Comparison of ENCODE assay signal across 9 mouse cellular contexts in the genomic region with DNA sequence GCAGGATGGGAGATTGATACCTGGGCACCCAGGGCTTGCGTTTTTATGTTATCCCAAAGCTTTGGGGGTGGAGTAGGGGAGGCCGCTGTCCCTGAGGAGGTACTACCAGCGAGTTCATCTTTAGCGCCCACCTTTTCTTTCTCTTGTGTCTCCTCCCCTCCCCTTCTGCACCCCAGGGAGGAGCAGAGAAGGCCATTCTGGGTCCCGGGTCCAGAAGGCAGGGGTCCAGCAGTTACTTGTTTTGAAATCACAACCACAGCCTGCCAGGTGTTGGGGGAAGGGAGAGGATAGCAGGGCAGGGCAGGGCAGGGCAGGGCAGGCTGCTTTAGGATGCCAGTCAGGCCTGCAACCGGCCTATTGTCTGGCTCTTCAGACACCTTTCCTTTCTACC. TPM values are rescaled to one million over a fixed set of nuclear protein-coding genes. Genes with fewer than 3 reads are reported as not detected.
DNase-seq lines count a peak whose midpoint lies in the region; ATAC-seq and TF ChIP-seq lines count a peak whose summit lies in the region.
"Had no signal": no experiment of that assay in that cellular context is flagged by ENCODE, and none has a peak within 500 bp of the region (broad histone marks: within the 10 kb centered on the region; RNA-seq: fewer than 3 reads in every experiment).

No protein-coding gene starts in this region.

- peaks cover 46% of the 10 kb centered on the region for H3K27me3 ChIP-seq in heart, postnatal 0 days (ENCODE audit: control insufficient read depth, insufficient read depth, low read length)
- no peaks in the 10 kb centered on the region for H3K27me3 ChIP-seq in forebrain, embryonic 16.5 days (replicated peaks; ENCODE audit: control insufficient read depth, insufficient read depth, low read length)
- H3K27me3 ChIP-seq in midbrain, embryonic 11.5 days (ENCODE audit: control insufficient read depth, insufficient read depth, low read length): no peaks in the 10 kb centered on the region

- peaks cover 8% of the 10 kb centered on the region; the same call in 1 of the 2 replicates for H3K4me1 ChIP-seq in heart, postnatal 0 days (ENCODE audit: control insufficient read depth, insufficient read depth)
- peaks cover 38% of the 10 kb centered on the region for H3K4me1 ChIP-seq in forebrain, embryonic 16.5 days (replicated peaks; ENCODE audit: control insufficient read depth, insufficient read depth, low read length)
- peaks cover 7% of the 10 kb centered on the region; the same call in 1 of the 2 replicates for H3K4me1 ChIP-seq in midbrain, embryonic 11.5 days (ENCODE audit: control insufficient read depth, insufficient read depth, low read length)

- no peaks in the 10 kb centered on the region for H3K9me3 ChIP-seq in heart, postnatal 0 days (replicated peaks; ENCODE audit: control insufficient read depth, low read length)
- no peaks in the 10 kb centered on the region for H3K9me3 ChIP-seq in forebrain, embryonic 16.5 days (ENCODE audit: control insufficient read depth, low read length)
- H3K9me3 ChIP-seq in midbrain, embryonic 11.5 days (ENCODE audit: control insufficient read depth, low read length): no peaks in the 10 kb centered on the region

- no peak for ATAC-seq in heart, postnatal 0 days (ENCODE audit: insufficient read depth, low read depth)
- ATAC-seq in forebrain, embryonic 16.5 days: no peak
- ATAC-seq in midbrain, embryonic 11.5 days (ENCODE audit: low FRiP score): peak; percentile 30; the same call in 1 of the 2 replicates

- H3K4me2 ChIP-seq in heart, postnatal 0 days (ENCODE audit: low read depth, low read length): peak overlapping the region; percentile 78
- H3K4me2 ChIP-seq in forebrain, embryonic 16.5 days (ENCODE audit: low read length): peak overlapping the region; percentile 77
- H3K4me2 ChIP-seq in midbrain, embryonic 11.5 days: peak overlapping the region; percentile 75

- 16% methylated on average over 6 of the region's 6 CpGs for WGBS in heart, postnatal 0 days
- WGBS in forebrain, embryonic 16.5 days: 5% methylated on average over 6 of the region's 6 CpGs
- WGBS in midbrain, embryonic 11.5 days: 10% methylated on average over 6 of the region's 6 CpGs

- no peaks in the 10 kb centered on the region for H3K36me3 ChIP-seq in heart, postnatal 0 days (replicated peaks; ENCODE audit: control insufficient read depth, insufficient read depth, low read length)
- no peaks in the 10 kb centered on the region for H3K36me3 ChIP-seq in forebrain, embryonic 16.5 days (ENCODE audit: control insufficient read depth, insufficient read depth)
- no peaks in the 10 kb centered on the region for H3K36me3 ChIP-seq in midbrain, embryonic 11.5 days (ENCODE audit: control insufficient read depth, insufficient read depth, low read length)

- H3K4me3 ChIP-seq in heart, postnatal 0 days (ENCODE audit: low read depth, low read length): peak overlapping the region; percentile 52
- H3K4me3 ChIP-seq in forebrain, embryonic 16.5 days (replicated peaks; ENCODE audit: low read length): peak overlapping the region; percentile 53
- peak overlapping the region; percentile 77 for H3K4me3 ChIP-seq in midbrain, embryonic 11.5 days (ENCODE audit: low read depth, low read length)

- no peak for DNase-seq in heart, postnatal 0 days (ENCODE audit: low spot score)
- DNase-seq in heart, adult 8-10 months (ENCODE audit: low spot score): no peak
- DNase-seq in cerebellum, adult 11 months: peak; percentile 41
- peak; percentile 93 for DNase-seq in midbrain, embryonic 11.5 days (ENCODE audit: low spot score, missing footprints)
- no peak for DNase-seq in adrenal gland, adult 18-20 months (ENCODE audit: low spot score in 2 of 2)
- DNase-seq in thymus, postnatal 14 days: no peak
- DNase-seq in ovary, postnatal 10 days (ENCODE audit: low spot score): no peak

- TF ChIP-seq CTCF in heart, postnatal 0 days (IDR thresholded peaks at IDR 0.05; ENCODE audit: low read depth): no peak

- H3K27ac ChIP-seq in heart, postnatal 0 days (ENCODE audit: low read depth): no peak overlapping the region
- peak overlapping the region; percentile 98 for H3K27ac ChIP-seq in forebrain, embryonic 16.5 days (ENCODE audit: low read length)
- peak overlapping the region; percentile 73 for H3K27ac ChIP-seq in midbrain, embryonic 11.5 days (ENCODE audit: low read depth, low read length)

- TF ChIP-seq EP300 in heart, postnatal 0 days (IDR thresholded peaks at IDR 0.05; ENCODE audit: low read depth): no peak

- 0 out of 2 replicates have a peak overlapping the region, but pooled peaks have one; percentile 33 for H3K9ac ChIP-seq in heart, postnatal 0 days (replicated peaks; ENCODE audit: low read depth, low read length)
- H3K9ac ChIP-seq in forebrain, embryonic 16.5 days (replicated peaks; ENCODE audit: low read depth, low read length): peak overlapping the region; percentile 81
- peak overlapping the region; percentile 95 for H3K9ac ChIP-seq in midbrain, embryonic 11.5 days (ENCODE audit: low read length)

RNA-seq across cellular contexts. Expression of gene Add2, which starts 0.8 kb away (rescaled TPM):
- total RNA-seq in heart, postnatal 0 days (2014; rRNA removed; ENCODE audit: low replicate concordance): 1.2 and 2.6 TPM in 2 replicates
- polyA plus RNA-seq in heart, postnatal 0 days (2015; fragmentation: Nextera tagmentation; extraction: Ambion mirVana): 1.1 and 1.5 TPM in 2 replicates
- total RNA-seq in heart, adult 8-10 months (2022): under 1 TPM; 0.12 to 0.38 (median 0.20) TPM
- 243 and 248 TPM in 2 replicates for polyA plus RNA-seq in forebrain, embryonic 16.5 days (2015; fragmentation: Nextera tagmentation; extraction: Ambion mirVana)
- polyA plus RNA-seq in midbrain, embryonic 11.5 days (2014; fragmentation: Nextera tagmentation; extraction: Ambion mirVana): 57.8 and 64.5 TPM in 2 replicates
- total RNA-seq in adrenal gland, adult 18-20 months (2021): under 1 TPM; 0.80 to 0.90 TPM

RNA-seq across cellular contexts. Expression of gene Figla, which starts 13.3 kb away (rescaled TPM):
- total RNA-seq in heart, postnatal 0 days (2014; rRNA removed; ENCODE audit: low replicate concordance): not detected in 2 replicates
- polyA plus RNA-seq in heart, postnatal 0 days (2015; fragmentation: Nextera tagmentation; extraction: Ambion mirVana): not detected in 2 replicates
- total RNA-seq in heart, adult 8-10 months (2022): not detected
- not detected in 2 replicates for polyA plus RNA-seq in forebrain, embryonic 16.5 days (2015; fragmentation: Nextera tagmentation; extraction: Ambion mirVana)
- not detected in 2 replicates for polyA plus RNA-seq in midbrain, embryonic 11.5 days (2014; fragmentation: Nextera tagmentation; extraction: Ambion mirVana)
- total RNA-seq in adrenal gland, adult 18-20 months (2021): not detected
- total RNA-seq: heart, postnatal 25 days had no signal

Comparison
In these comparisons a context has a peak if more than half of its experiments do, and no peak if none do; other contexts are left out.
1. DNase-seq: peak in cerebellum, adult 11 months (single experiment) and midbrain, embryonic 11.5 days (single experiment); none in heart, postnatal 0 days (single experiment), heart, adult 8-10 months (single experiment), adrenal gland, adult 18-20 months (0 of 2), thymus, postnatal 14 days (single experiment) and ovary, postnatal 10 days (single experiment).
2. H3K9ac ChIP-seq: peak in every context shown above with its lines; median percentile 95 in midbrain, embryonic 11.5 days; 81 in forebrain, embryonic 16.5 days; 33 in heart, postnatal 0 days.
3. Peak in every context shown above with its lines, with median percentiles within 50 percentile points of each other: H3K4me2 ChIP-seq and H3K4me3 ChIP-seq.